Mouse (Mus musculus) embryonic facial prominence, embryonic 15.5 days (tissue): ENCODE results near the gene Nop16. TPM values are rescaled to one million over a fixed set of nuclear protein-coding genes. Genes with fewer than 3 reads are reported as not detected.

ENCODE experiments used
- ATAC-seq: fragments of 200-750 bp; cut with Nextera tagmentation; 2 replicates; pipeline ENCODE4 v1.8.0; 2017; ENCODE audit warnings: low read depth, moderate TSS enrichment; ENCODE audit not compliant: insufficient number of reproducible peaks, low FRiP score, low TSS enrichment
- H3K27ac ChIP-seq: fragments of 300-500 bp; sonication (generic); replicated peaks from 2 replicates; pipeline ENCODE4 v1.5.1; 2015; ENCODE audit warnings: mild to moderate bottlenecking, inconsistent platforms
- H3K27me3 ChIP-seq: fragments of 300-500 bp; sonication (generic); 2 replicates; pipeline ENCODE4 v1.6.1; 2015; ENCODE audit warnings: inconsistent platforms
- H3K36me3 ChIP-seq: fragments of 300-500 bp; sonication (generic); 2 replicates; pipeline ENCODE4 v1.6.1; 2015; ENCODE audit warnings: mild to moderate bottlenecking, inconsistent platforms
- H3K4me1 ChIP-seq: fragments of 300-500 bp; sonication (generic); 2 replicates; pipeline ENCODE4 v1.6.1; 2015; ENCODE audit warnings: inconsistent platforms
- H3K4me2 ChIP-seq: fragments of 300-500 bp; sonication (generic); replicated peaks from 2 replicates; pipeline ENCODE4 v1.6.1; 2015; ENCODE audit warnings: mild to moderate bottlenecking, inconsistent platforms
- H3K4me3 ChIP-seq: fragments of 300-500 bp; sonication (generic); replicated peaks from 2 replicates; pipeline ENCODE4 v1.5.1; 2015; ENCODE audit warnings: mild to moderate bottlenecking, inconsistent platforms
- H3K9ac ChIP-seq: fragments of 300-500 bp; sonication (generic); 2 replicates; pipeline ENCODE4 v1.6.1; 2015; ENCODE audit warnings: inconsistent platforms
- H3K9me3 ChIP-seq: fragments of 300-500 bp; sonication (generic); replicated peaks from 2 replicates; pipeline ENCODE4 v1.6.1; 2016; ENCODE audit warnings: inconsistent platforms
- WGBS: fragments of 180-500 bp; shearing (Covaris S2); methylation state at CpG from one replicate; pipeline ENCODE4 v1.1.7; 2015; 5-methylcytosine and 5-hydroxymethylcytosine counted together
- microRNA-seq: library from miRNA; unstranded; fragments of <30 nt; microRNA quantifications from one replicate; pipeline ENCODE4, GENCODE M21; 2016; ENCODE audit warnings: borderline number of aligned reads
- polyA plus RNA-seq: library from polyadenylated mRNA; unstranded; fragments of >200 nt; fragmentation: Nextera tagmentation; extraction: Ambion mirVana; gene quantifications from 2 replicates; pipeline ENCODE4 v1.2.1, GENCODE M21; 2015

Gene Nop16
- polyA plus RNA-seq, 1 experiment from 2014 or later: 88.1 TPM

- H3K36me3 ChIP-seq: peaks cover 83% of the 10 kb centered on the region
- 95% methylated on average over 1 of the region's 1 CpGs for WGBS
- ATAC-seq: no peak
Observed at GRCm38 (mm10) chr13:54557652-54558051, 32.2 kb downstream of the Nop16 start.

GRCm38 (mm10) chr13:54556796-54557195 is 33.1 kb downstream of the Nop16 start:
- H3K27ac ChIP-seq: no peak overlapping the region
- no peak overlapping the region for H3K4me2 ChIP-seq
- H3K9me3 ChIP-seq: no peaks in the 10 kb centered on the region
- H3K4me1 ChIP-seq: no peaks in the 10 kb centered on the region
- no peak overlapping the region for H3K4me3 ChIP-seq
- H3K9ac ChIP-seq: no peak overlapping the region
- no peaks in the 10 kb centered on the region for H3K27me3 ChIP-seq
- ATAC-seq: no peak
- peaks cover 91% of the 10 kb centered on the region for H3K36me3 ChIP-seq
- 92% methylated on average over 3 of the region's 3 CpGs for WGBS

More at GRCm38 (mm10) chr13:54557652-54558051, 32.2 kb downstream of the Nop16 start:
- Histone ChIP-seq H3K4me1 (no peaks in the 10 kb centered on the region), H3K9me3 (no peaks in the 10 kb centered on the region), H3K27ac (no peak overlapping the region), H3K9ac (no peak overlapping the region), H3K4me2 (no peak overlapping the region), H3K27me3 (no peaks in the 10 kb centered on the region), H3K4me3 (no peak overlapping the region)

DNA sequence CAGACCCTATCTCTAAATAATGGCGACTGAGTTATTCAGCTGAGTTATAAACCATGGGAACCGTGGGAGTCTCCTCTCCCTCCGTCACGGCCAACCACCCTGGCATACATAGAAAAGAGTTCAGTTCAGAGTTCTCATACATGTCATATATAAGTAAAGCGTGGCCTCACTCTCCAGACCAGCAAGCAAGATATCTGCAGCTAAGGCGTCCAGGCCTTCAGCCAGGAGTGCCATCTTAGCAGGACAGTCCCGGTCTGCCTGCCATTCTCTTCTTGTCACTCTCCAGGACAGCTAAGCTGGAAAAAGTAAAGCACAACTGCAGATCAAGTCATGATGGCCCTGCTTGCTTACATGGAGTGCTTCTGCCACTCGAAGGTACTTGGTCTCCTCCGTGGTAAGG is 33.7 kb downstream of the Nop16 start:
- Histone ChIP-seq H3K4me1 (no peaks in the 10 kb centered on the region), H3K9me3 (no peaks in the 10 kb centered on the region), H3K27me3 (no peaks in the 10 kb centered on the region), H3K36me3 (peaks cover 93% of the 10 kb centered on the region), H3K9ac (no peak overlapping the region), H3K4me2 (no peak overlapping the region), H3K4me3 (no peak overlapping the region), H3K27ac (no peak overlapping the region)
- WGBS: 93% methylated on average over 9 of the region's 9 CpGs
- ATAC-seq: no peak

DNA sequence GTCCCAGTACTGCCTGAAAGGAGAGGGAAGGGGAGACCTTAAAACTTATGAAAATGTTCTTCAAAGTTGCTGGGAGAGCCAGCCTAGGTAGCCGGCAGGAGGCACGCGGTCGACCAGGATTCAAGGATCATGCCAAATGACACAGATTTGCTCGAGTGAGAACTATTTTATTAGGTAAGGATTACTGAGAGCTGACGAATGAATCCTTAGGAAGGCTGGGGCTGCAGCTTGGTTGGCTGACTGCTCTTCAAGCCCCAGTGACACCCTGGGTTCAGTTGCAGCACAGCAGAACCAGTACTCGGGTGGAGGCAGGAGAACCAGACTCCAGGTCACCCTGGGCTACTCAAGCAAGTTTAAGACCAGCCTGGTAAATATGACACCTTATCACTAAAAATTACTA is 41.9 kb downstream of the Nop16 start:
- no peak for ATAC-seq
- Histone ChIP-seq H3K4me2 (no peak overlapping the region), H3K4me1 (no peaks in the 10 kb centered on the region), H3K9me3 (no peaks in the 10 kb centered on the region), H3K36me3 (peaks cover 60% of the 10 kb centered on the region), H3K27me3 (no peaks in the 10 kb centered on the region), H3K27ac (no peak overlapping the region), H3K9ac (no peak overlapping the region), H3K4me3 (no peak overlapping the region)
- 87% methylated on average over 7 of the region's 7 CpGs for WGBS

Small RNAs within 50 kb of the gene (microRNA-seq; reads per million reads assigned to microRNA genes)
- not detected for gene Gm24195

Other genes starting within 250 kb of the Nop16 start
- gene Cplx2, start 218.7 kb downstream of the Nop16 start, polyA plus RNA-seq: 7.7 and 8.2 TPM in 2 replicates
- gene Thoc3, start 121.2 kb downstream of the Nop16 start, polyA plus RNA-seq: 99.8 and 112 TPM in 2 replicates
- gene Simc1, start 86.3 kb downstream of the Nop16 start, polyA plus RNA-seq: 13.7 and 14.1 TPM in 2 replicates
- gene 4833439L19Rik, start 24.7 kb downstream of the Nop16 start, polyA plus RNA-seq: 133 and 142 TPM in 2 replicates
- 29.1 and 29.2 TPM in 2 replicates for gene Arl10, start 15.1 kb downstream of the Nop16 start, polyA plus RNA-seq
- gene Higd2a, start 117 bp upstream of the Nop16 start, polyA plus RNA-seq: 179 and 183 TPM in 2 replicates
- 79.3 and 82.1 TPM in 2 replicates for gene Cltb, start 21.3 kb upstream of the Nop16 start, polyA plus RNA-seq
- 77.6 and 78.9 TPM in 2 replicates for gene Faf2, start 31.7 kb upstream of the Nop16 start, polyA plus RNA-seq
- 60.3 and 68.9 TPM in 2 replicates for gene Rnf44, start 103.8 kb upstream of the Nop16 start, polyA plus RNA-seq
- 0.05 TPM in 1 of 2 replicates, not detected in the other for gene Cdhr2, start 111.4 kb upstream of the Nop16 start, polyA plus RNA-seq
- 0.65 and 0.75 TPM in 2 replicates for gene Gprin1, start 159.8 kb upstream of the Nop16 start, polyA plus RNA-seq
- gene Sncb, start 176.5 kb upstream of the Nop16 start, polyA plus RNA-seq: 0.28 TPM in 1 of 2 replicates, not detected in the other
- not detected in 2 replicates for gene Eif4e1b, start 193.9 kb upstream of the Nop16 start, polyA plus RNA-seq
- 9.2 and 11.3 TPM in 2 replicates for gene Tspan17, start 199.3 kb upstream of the Nop16 start, polyA plus RNA-seq